Mouse (Mus musculus) testis, adult 2 months (tissue): Measurements from ENCODE around the gene Setdb1.

Experiments used
- CTCF ChIP-seq: fragments of 200-500 bp; IDR thresholded peaks from 2 replicates; pipeline ENCODE4 v1.5.1; 2012; ENCODE audit warnings: low read depth, mild to moderate bottlenecking, inconsistent platforms, low read length, moderate library complexity; ENCODE audit not compliant: control insufficient read depth, insufficient read depth, insufficient replicate concordance
- POLR2A ChIP-seq: fragments of 200-500 bp; IDR thresholded peaks from 2 replicates; pipeline ENCODE4 v1.6.1; 2012; ENCODE audit warnings: low read depth, mild to moderate bottlenecking, inconsistent platforms, low read length, moderate library complexity; ENCODE audit not compliant: control insufficient read depth

DNA sequence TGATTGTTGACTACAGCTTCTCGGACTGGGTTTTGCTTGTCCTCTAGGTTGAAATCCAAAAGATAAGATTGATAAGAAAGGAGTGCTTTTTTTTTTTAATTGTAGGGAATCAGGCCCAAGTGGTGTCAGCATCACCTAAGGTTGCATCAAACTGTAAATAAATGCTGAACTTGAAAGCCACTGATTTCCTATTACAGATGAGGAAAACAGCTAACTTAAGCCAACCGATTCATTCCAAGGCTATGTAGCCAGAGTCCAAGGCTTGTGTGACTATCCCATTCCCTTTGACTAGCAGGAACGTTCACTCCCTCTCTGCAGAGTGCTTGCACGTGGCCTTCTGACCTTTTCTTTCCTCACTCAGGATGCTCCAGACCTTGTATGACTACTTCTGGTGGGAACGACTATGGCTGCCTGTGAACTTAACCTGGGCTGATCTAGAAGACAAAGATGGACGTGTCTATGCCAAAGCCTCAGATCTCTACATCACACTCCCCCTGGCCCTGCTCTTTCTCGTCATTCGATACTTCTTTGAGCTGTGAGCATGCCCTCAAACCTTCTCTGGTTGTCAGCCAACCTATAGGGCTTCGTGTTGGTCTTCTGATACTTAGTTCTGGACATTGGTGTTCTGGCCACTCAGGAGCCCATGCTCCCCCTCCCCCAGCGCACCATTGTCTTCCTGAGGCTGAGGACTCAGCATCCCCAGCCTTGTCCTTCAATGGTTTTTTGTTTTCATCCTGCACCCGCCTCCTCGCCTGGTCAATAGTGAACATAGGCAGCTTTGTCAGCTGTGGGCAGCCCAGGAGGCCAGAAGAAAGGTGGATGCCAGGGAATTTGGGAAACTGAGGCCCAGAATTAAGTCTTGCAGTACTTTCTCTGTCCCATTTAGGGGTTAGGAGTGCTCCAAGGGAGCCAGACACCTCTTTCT lies 37.0 kb downstream of the Setdb1 start:
- no peak for TF ChIP-seq CTCF
- TF ChIP-seq POLR2A, result no peak
